ENCODE assay signal across 27 mouse cellular contexts in the genomic region with DNA sequence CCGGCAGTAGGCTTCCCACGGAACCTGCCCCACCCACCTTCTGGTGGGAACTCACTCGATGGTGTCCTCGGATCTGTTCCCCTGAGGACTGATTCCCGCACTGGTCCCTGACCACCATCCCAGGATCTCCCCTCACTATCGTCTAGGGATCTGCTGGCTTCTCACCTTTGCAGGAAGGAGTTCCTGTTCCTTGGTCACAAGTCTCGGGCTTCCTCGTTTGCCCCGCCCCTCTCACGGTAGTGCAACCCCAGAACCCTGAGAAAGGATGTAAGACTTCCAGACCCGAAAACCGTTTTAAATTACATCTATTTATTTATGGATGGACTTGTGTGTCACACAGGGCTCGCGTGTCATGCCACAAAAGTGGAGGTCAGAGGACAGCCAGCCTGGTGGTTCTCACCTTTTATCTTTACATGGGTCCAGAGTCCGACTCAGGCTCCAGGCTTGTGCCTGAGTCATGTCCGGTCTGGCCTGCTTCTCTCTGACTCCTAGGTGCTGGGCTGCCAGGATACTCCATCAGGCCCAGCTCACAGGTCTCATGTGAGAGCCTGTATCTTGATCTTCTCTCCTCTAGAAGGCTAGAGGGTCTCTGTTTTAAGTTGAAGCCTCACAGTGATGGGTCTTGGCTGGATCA. TPM values are rescaled to one million over a fixed set of nuclear protein-coding genes. Genes with fewer than 3 reads are reported as not detected.
DNase-seq lines count a peak whose midpoint lies in the region; ATAC-seq and TF ChIP-seq lines count a peak whose summit lies in the region.
"Had no signal": no experiment of that assay in that cellular context is flagged by ENCODE, and none has a peak within 500 bp of the region (broad histone marks: within the 10 kb centered on the region; RNA-seq: fewer than 3 reads in every experiment).

No protein-coding gene starts in this region.

- no peaks in the 10 kb centered on the region for H3K36me3 ChIP-seq in intestine, postnatal 0 days (ENCODE audit: control insufficient read depth, insufficient read depth)
- no peaks in the 10 kb centered on the region for H3K36me3 ChIP-seq in intestine, embryonic 16.5 days (ENCODE audit: control insufficient read depth, insufficient read depth, low read length)
- H3K36me3 ChIP-seq in midbrain, embryonic 11.5 days (ENCODE audit: control insufficient read depth, insufficient read depth, low read length): no peaks in the 10 kb centered on the region
- no peaks in the 10 kb centered on the region for H3K36me3 ChIP-seq in midbrain, embryonic 10.5 days
- H3K36me3 ChIP-seq in stomach, postnatal 0 days (ENCODE audit: control insufficient read depth, insufficient read depth, low read length): no peaks in the 10 kb centered on the region
- no peaks in the 10 kb centered on the region for H3K36me3 ChIP-seq in limb, embryonic 10.5 days
- H3K36me3 ChIP-seq: embryonic facial prominence, embryonic 12.5 days; embryonic facial prominence, embryonic 15.5 days; forebrain, embryonic 12.5 days; forebrain, embryonic 15.5 days; hindbrain, embryonic 12.5 days; hindbrain, embryonic 15.5 days had no signal

- ATAC-seq in intestine, postnatal 0 days: peak; percentile 95
- no peak for ATAC-seq in intestine, embryonic 16.5 days
- ATAC-seq in midbrain, embryonic 11.5 days (ENCODE audit: low FRiP score): no peak
- ATAC-seq in stomach, postnatal 0 days (ENCODE audit: low FRiP score, low TSS enrichment): peak; percentile 71
- ATAC-seq: activated CD4-positive, CD25-positive, alpha-beta regulatory T cell, adult 4 months; CD4-positive, CD25-positive, alpha-beta regulatory T cell, adult 4 months; forebrain, embryonic 15.5 days; Patski had no signal

- H3K9me3 ChIP-seq in intestine, postnatal 0 days (ENCODE audit: control insufficient read depth): no peaks in the 10 kb centered on the region
- H3K9me3 ChIP-seq in intestine, embryonic 16.5 days (ENCODE audit: control insufficient read depth, low read length): no peaks in the 10 kb centered on the region
- H3K9me3 ChIP-seq in midbrain, embryonic 11.5 days (ENCODE audit: control insufficient read depth, low read length): no peaks in the 10 kb centered on the region
- 0 out of 2 replicates have a peak, but pooled peaks cover 8% of the 10 kb centered on the region for H3K9me3 ChIP-seq in midbrain, embryonic 10.5 days (replicated peaks)
- no peaks in the 10 kb centered on the region for H3K9me3 ChIP-seq in stomach, postnatal 0 days (ENCODE audit: control insufficient read depth, low read length)
- H3K9me3 ChIP-seq in limb, embryonic 10.5 days (replicated peaks): no peaks in the 10 kb centered on the region
- H3K9me3 ChIP-seq: embryonic facial prominence, embryonic 12.5 days; embryonic facial prominence, embryonic 15.5 days; forebrain, embryonic 12.5 days; forebrain, embryonic 15.5 days; hindbrain, embryonic 12.5 days; hindbrain, embryonic 15.5 days had no signal

- no peak overlapping the region for H3K4me2 ChIP-seq in intestine, postnatal 0 days (replicated peaks; ENCODE audit: low read depth)
- no peak overlapping the region for H3K4me2 ChIP-seq in intestine, embryonic 16.5 days (ENCODE audit: low read depth, low read length)
- no peak overlapping the region for H3K4me2 ChIP-seq in midbrain, embryonic 11.5 days
- no peak overlapping the region for H3K4me2 ChIP-seq in stomach, postnatal 0 days (replicated peaks; ENCODE audit: low read depth)
- H3K4me2 ChIP-seq: embryonic facial prominence, embryonic 12.5 days; embryonic facial prominence, embryonic 15.5 days; forebrain, embryonic 12.5 days; forebrain, embryonic 15.5 days; heart, embryonic 11.5 days; hindbrain, embryonic 12.5 days; hindbrain, embryonic 15.5 days had no signal

- WGBS in intestine, postnatal 0 days: 78% methylated on average over 16 of the region's 16 CpGs
- 94% methylated on average over 16 of the region's 16 CpGs for WGBS in intestine, embryonic 16.5 days
- 96% methylated on average over 16 of the region's 16 CpGs for WGBS in midbrain, embryonic 11.5 days
- WGBS in midbrain, embryonic 10.5 days: 95% methylated on average over 16 of the region's 16 CpGs
- WGBS in stomach, postnatal 0 days: 91% methylated on average over 16 of the region's 16 CpGs
- WGBS in limb, embryonic 10.5 days: 95% methylated on average over 16 of the region's 16 CpGs

- 0 out of 2 replicates have a peak overlapping the region, but pooled peaks have one; percentile 10 for H3K27ac ChIP-seq in intestine, postnatal 0 days (ENCODE audit: low read depth, low read length)
- no peak overlapping the region for H3K27ac ChIP-seq in intestine, embryonic 16.5 days (ENCODE audit: low read length)
- H3K27ac ChIP-seq in midbrain, embryonic 11.5 days (ENCODE audit: low read depth, low read length): no peak overlapping the region
- no peak overlapping the region for H3K27ac ChIP-seq in midbrain, embryonic 10.5 days (replicated peaks)
- no peak overlapping the region for H3K27ac ChIP-seq in stomach, postnatal 0 days (replicated peaks)
- H3K27ac ChIP-seq in limb, embryonic 10.5 days: no peak overlapping the region
- H3K27ac ChIP-seq: embryonic facial prominence, embryonic 12.5 days; embryonic facial prominence, embryonic 15.5 days; forebrain, embryonic 12.5 days; forebrain, embryonic 15.5 days; hindbrain, embryonic 12.5 days; hindbrain, embryonic 15.5 days had no signal

- peak; percentile 35 for DNase-seq in midbrain, embryonic 11.5 days (ENCODE audit: low spot score, missing footprints)
- DNase-seq in midbrain, embryonic 10.5 days (ENCODE audit: low spot score): no peak
- DNase-seq in ZHBTc4 (ENCODE audit: low read depth, low spot score) (peak; percentile 38), MN1 (ENCODE audit: low spot score) (no peak)
- DNase-seq in stomach, postnatal 0 days (ENCODE audit: low spot score): no peak
- no peak for DNase-seq in limb, embryonic 10.5 days (ENCODE audit: low spot score)
- DNase-seq: adrenal gland, postnatal 10 days; adrenal gland, postnatal 36 days; cerebellum, adult 18-20 months; cerebellum, adult 9-10 months; cerebellum, postnatal 14 days; gastrocnemius, postnatal 10 days; gastrocnemius, postnatal 36 days; heart, adult 11 months had no signal

- no peaks in the 10 kb centered on the region for H3K27me3 ChIP-seq in intestine, postnatal 0 days (replicated peaks; ENCODE audit: control insufficient read depth, insufficient read depth, low read length)
- H3K27me3 ChIP-seq in intestine, embryonic 16.5 days (replicated peaks; ENCODE audit: control insufficient read depth, insufficient read depth, low read length): no peaks in the 10 kb centered on the region
- H3K27me3 ChIP-seq in midbrain, embryonic 11.5 days (ENCODE audit: control insufficient read depth, insufficient read depth, low read length): no peaks in the 10 kb centered on the region
- H3K27me3 ChIP-seq in midbrain, embryonic 10.5 days (ENCODE audit: low read depth, poor library complexity, severe bottlenecking): no peaks in the 10 kb centered on the region
- no peaks in the 10 kb centered on the region for H3K27me3 ChIP-seq in stomach, postnatal 0 days (ENCODE audit: control insufficient read depth, insufficient read depth, low read length)
- H3K27me3 ChIP-seq in limb, embryonic 10.5 days (ENCODE audit: low read depth, poor library complexity, severe bottlenecking): no peaks in the 10 kb centered on the region
- H3K27me3 ChIP-seq: embryonic facial prominence, embryonic 12.5 days; embryonic facial prominence, embryonic 15.5 days; forebrain, embryonic 12.5 days; forebrain, embryonic 15.5 days; hindbrain, embryonic 12.5 days; hindbrain, embryonic 15.5 days; Patski had no signal

- no peaks in the 10 kb centered on the region for H3K4me1 ChIP-seq in intestine, postnatal 0 days (replicated peaks; ENCODE audit: control insufficient read depth, insufficient read depth, low read length)
- H3K4me1 ChIP-seq in intestine, embryonic 16.5 days (ENCODE audit: control insufficient read depth, insufficient read depth, low read length): no peaks in the 10 kb centered on the region
- no peaks in the 10 kb centered on the region for H3K4me1 ChIP-seq in midbrain, embryonic 11.5 days (ENCODE audit: control insufficient read depth, insufficient read depth, low read length)
- no peaks in the 10 kb centered on the region for H3K4me1 ChIP-seq in midbrain, embryonic 10.5 days
- H3K4me1 ChIP-seq in stomach, postnatal 0 days (replicated peaks; ENCODE audit: control insufficient read depth, insufficient read depth): no peaks in the 10 kb centered on the region
- H3K4me1 ChIP-seq in limb, embryonic 10.5 days: no peaks in the 10 kb centered on the region
- H3K4me1 ChIP-seq: embryonic facial prominence, embryonic 12.5 days; embryonic facial prominence, embryonic 15.5 days; forebrain, embryonic 12.5 days; forebrain, embryonic 15.5 days; hindbrain, embryonic 12.5 days; hindbrain, embryonic 15.5 days had no signal

- H3K9ac ChIP-seq in intestine, postnatal 0 days (ENCODE audit: low read depth, low read length): no peak overlapping the region
- no peak overlapping the region for H3K9ac ChIP-seq in intestine, embryonic 16.5 days (ENCODE audit: low read depth, low read length)
- H3K9ac ChIP-seq in midbrain, embryonic 11.5 days (ENCODE audit: low read length): no peak overlapping the region
- no peak overlapping the region for H3K9ac ChIP-seq in stomach, postnatal 0 days (ENCODE audit: low read length)
- H3K9ac ChIP-seq: embryonic facial prominence, embryonic 12.5 days; embryonic facial prominence, embryonic 15.5 days; forebrain, embryonic 12.5 days; forebrain, embryonic 15.5 days; hindbrain, embryonic 12.5 days; hindbrain, embryonic 15.5 days had no signal

- no peak for TF ChIP-seq CTCF in intestine, postnatal 0 days (IDR thresholded peaks at IDR 0.05; ENCODE audit: low read depth)
- no peak for TF ChIP-seq CTCF in stomach, postnatal 0 days (IDR thresholded peaks at IDR 0.05; ENCODE audit: low read depth)

- no peak overlapping the region for H3K4me3 ChIP-seq in intestine, postnatal 0 days (ENCODE audit: low read depth, low read length)
- H3K4me3 ChIP-seq in intestine, embryonic 16.5 days (ENCODE audit: low read length): no peak overlapping the region
- no peak overlapping the region for H3K4me3 ChIP-seq in midbrain, embryonic 11.5 days (ENCODE audit: low read depth, low read length)
- no peak overlapping the region for H3K4me3 ChIP-seq in midbrain, embryonic 10.5 days
- no peak overlapping the region for H3K4me3 ChIP-seq in stomach, postnatal 0 days (ENCODE audit: low read depth, low read length)
- H3K4me3 ChIP-seq in limb, embryonic 10.5 days: no peak overlapping the region
- H3K4me3 ChIP-seq: embryonic facial prominence, embryonic 12.5 days; embryonic facial prominence, embryonic 15.5 days; erythroblast, embryonic 14.5 days; forebrain, embryonic 12.5 days; forebrain, embryonic 15.5 days; hindbrain, embryonic 12.5 days; hindbrain, embryonic 15.5 days had no signal

- TF ChIP-seq EP300 in stomach, postnatal 0 days (optimal IDR thresholded peaks at IDR 0.05): no peak

RNA-seq across cellular contexts. Expression of gene Slc9a8, which starts 14.1 kb away (rescaled TPM):
- 14.9 and 15.7 TPM in 2 replicates for polyA plus RNA-seq in intestine, postnatal 0 days (2015; fragmentation: Nextera tagmentation; extraction: Ambion mirVana)
- 19.0 and 21.4 TPM in 2 replicates for polyA plus RNA-seq in intestine, embryonic 16.5 days (2015; fragmentation: Nextera tagmentation; extraction: Ambion mirVana)
- 15.1 and 17.2 TPM in 2 replicates for polyA plus RNA-seq in midbrain, embryonic 11.5 days (2014; fragmentation: Nextera tagmentation; extraction: Ambion mirVana)
- polyA plus RNA-seq in midbrain, embryonic 10.5 days (2016; fragmentation: Nextera tagmentation; extraction: Ambion mirVana): 21.6 and 25.6 TPM in 2 replicates
- polyA plus RNA-seq in stomach, postnatal 0 days (2015; fragmentation: Nextera tagmentation; extraction: Ambion mirVana): 10.4 and 11.8 TPM in 2 replicates
- polyA plus RNA-seq in limb, embryonic 10.5 days (2016; fragmentation: Nextera tagmentation; extraction: Ambion mirVana): 28.2 and 32.0 TPM in 2 replicates

RNA-seq across cellular contexts. Expression of gene B4galt5, which starts 58.4 kb away (rescaled TPM):
- polyA plus RNA-seq in intestine, postnatal 0 days (2015; fragmentation: Nextera tagmentation; extraction: Ambion mirVana): 22.4 and 26.6 TPM in 2 replicates
- 7.2 and 8.1 TPM in 2 replicates for polyA plus RNA-seq in intestine, embryonic 16.5 days (2015; fragmentation: Nextera tagmentation; extraction: Ambion mirVana)
- polyA plus RNA-seq in midbrain, embryonic 11.5 days (2014; fragmentation: Nextera tagmentation; extraction: Ambion mirVana): 15.0 and 19.8 TPM in 2 replicates
- 9.1 and 9.9 TPM in 2 replicates for polyA plus RNA-seq in midbrain, embryonic 10.5 days (2016; fragmentation: Nextera tagmentation; extraction: Ambion mirVana)
- 4.5 and 6.0 TPM in 2 replicates for polyA plus RNA-seq in stomach, postnatal 0 days (2015; fragmentation: Nextera tagmentation; extraction: Ambion mirVana)
- polyA plus RNA-seq in limb, embryonic 10.5 days (2016; fragmentation: Nextera tagmentation; extraction: Ambion mirVana): 10.3 and 11.3 TPM in 2 replicates

Comparison
In these comparisons a context has a peak if more than half of its experiments do, and no peak if none do; other contexts are left out.
1. ATAC-seq: peak in intestine, postnatal 0 days (single experiment) and stomach, postnatal 0 days (single experiment); none in intestine, embryonic 16.5 days (single experiment) and midbrain, embryonic 11.5 days (single experiment).
2. DNase-seq: peak in midbrain, embryonic 11.5 days (single experiment) and ZHBTc4 (single experiment); none in midbrain, embryonic 10.5 days (single experiment), stomach, postnatal 0 days (single experiment), limb, embryonic 10.5 days (single experiment) and MN1 (single experiment).